Mouse (Mus musculus) spleen, postnatal 10 days (tissue): ENCODE results near the gene Msto1.
"Not testable (repeated sequence)": the region's sequence is repeated elsewhere in the genome, so short reads cannot be mapped to it uniquely, and the experiment has no call there.

Source experiments
- DNase-seq, 2 experiments: peaks; one replicate each; pipeline ENCODE4 v3.0.0; 2021 to 2022; ENCODE audit warnings: low spot score in 2 of 2

Msto1 gene

GRCm38 (mm10) chr3:88905209-88905608 is 8.6 kb downstream of the Msto1 start:
- no peak for DNase-seq

DNA sequence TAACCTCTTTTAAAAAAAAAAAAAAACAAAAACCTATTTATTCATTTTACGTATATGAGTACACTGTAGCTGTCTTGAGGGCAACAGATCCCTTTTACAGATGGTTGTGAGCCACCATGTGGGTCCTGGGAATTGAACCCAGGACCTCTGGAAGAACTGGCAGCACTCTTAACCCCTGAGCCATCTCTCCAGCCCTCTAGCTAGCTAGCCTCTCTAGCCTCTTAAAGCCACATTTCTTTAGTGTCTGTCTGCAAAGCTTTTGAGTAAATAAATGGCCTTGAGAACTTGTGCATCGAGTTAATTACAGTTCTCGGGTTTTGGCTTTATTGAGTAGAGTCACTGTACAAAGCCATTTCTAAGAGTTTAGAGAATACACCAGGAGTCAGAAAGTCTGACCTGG is 9.0 kb downstream of the Msto1 start:
- no peak for DNase-seq

GRCm38 (mm10) chr3:88893011-88893410 is 20.8 kb downstream of the Msto1 start:
- not testable (repeated sequence) for DNase-seq

DNA sequence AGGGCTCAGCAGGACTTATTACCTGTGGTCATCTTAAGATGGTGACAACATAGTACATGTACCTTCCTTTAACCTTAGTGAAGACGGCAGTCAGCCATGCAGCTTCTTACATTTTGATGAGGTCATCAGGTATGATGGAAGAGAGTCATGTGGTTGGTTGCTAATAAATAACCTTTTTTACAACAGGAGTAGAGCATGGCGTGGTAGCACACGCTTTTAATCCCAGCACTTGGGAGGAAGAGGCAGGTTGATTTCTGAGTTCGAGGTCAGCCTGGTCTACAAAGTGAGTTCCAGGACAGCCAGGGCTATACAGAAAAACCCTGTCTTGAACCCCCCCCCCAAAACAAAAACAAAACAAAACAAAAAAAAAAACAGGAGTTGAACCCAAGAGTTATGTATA is 31.3 kb downstream of the Msto1 start:
- DNase-seq, result not testable (repeated sequence)

GRCm38 (mm10) chr3:88868449-88868848 is 45.4 kb downstream of the Msto1 start:
- DNase-seq, result not testable (repeated sequence)

GRCm38 (mm10) chr3:88867177-88867576 is 46.6 kb downstream of the Msto1 start:
- DNase-seq, result not testable (repeated sequence)

- DNase-seq, result not testable (repeated sequence)
These were observed 47.1 kb downstream of the Msto1 start for GRCm38 (mm10) chr3:88866735-88867134.

DNA sequence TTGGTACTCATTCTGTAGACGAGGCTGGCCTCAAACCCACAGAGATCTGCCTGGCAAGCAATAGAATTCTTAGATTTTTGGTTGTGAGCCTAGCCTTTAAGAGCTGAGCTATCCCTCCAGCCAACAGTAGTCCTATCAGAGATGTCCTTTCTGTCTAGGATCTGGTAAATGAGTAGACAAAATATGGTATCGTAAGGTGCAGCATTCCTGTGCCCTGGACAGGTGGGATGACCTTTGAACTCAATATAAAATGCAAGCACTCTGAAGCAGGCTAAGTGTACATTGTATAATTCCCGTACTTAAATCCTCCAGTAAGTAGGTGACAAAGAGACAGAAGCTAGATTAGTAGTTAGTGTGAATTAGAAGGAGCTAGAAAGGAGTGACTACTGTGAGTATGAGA is 51.7 kb downstream of the Msto1 start:
- no peak for DNase-seq

GRCm38 (mm10) chr3:88855837-88856236 is 58.0 kb downstream of the Msto1 start:
- DNase-seq, result no peak
